Mouse (Mus musculus): ENCODE measurements around the gene Chsy1. TPM values are rescaled to one million over a fixed set of nuclear protein-coding genes. Genes with fewer than 3 reads are reported as not detected.

Chsy1 gene
- total RNA-seq, 2 experiments from 2014 or later, result 15.0 to 18.5 TPM

GRCm38 (mm10) chr7:66214477-66214876, 105.2 kb downstream of the Chsy1 start:
- no peak for DNase-seq

GRCm38 (mm10) chr7:66215911-66216310, 106.6 kb downstream of the Chsy1 start:
- no peak for DNase-seq

GRCm38 (mm10) chr7:66217011-66217410, 107.7 kb downstream of the Chsy1 start:
- DNase-seq, result no peak

- DNase-seq, result no peak
These were observed 108.3 kb downstream of the Chsy1 start for GRCm38 (mm10) chr7:66217531-66218094.

GRCm38 (mm10) chr7:66218193-66219014, 109.1 kb downstream of the Chsy1 start:
- DNase-seq, result peak in 1 of 2 experiments; percentile 37

- DNase-seq, result no peak
These were observed 109.9 kb downstream of the Chsy1 start for GRCm38 (mm10) chr7:66219028-66219793.

GRCm38 (mm10) chr7:66219794-66220227, 110.5 kb downstream of the Chsy1 start:
- peak in 1 of 2 experiments; percentile 7 for DNase-seq

- DNase-seq, result no peak
These were observed 113.3 kb downstream of the Chsy1 start for GRCm38 (mm10) chr7:66222621-66223091.

Other genes starting within 250 kb of the Chsy1 start
- 10 to 100 TPM; 19.6 to 20.5 TPM for gene Pcsk6, start 247.8 kb upstream of the Chsy1 start, total RNA-seq (2021)
- gene Gm45213, start 65.9 kb upstream of the Chsy1 start, total RNA-seq (2021), result not detected
- 10 to 100 TPM; 30.8 to 38.2 TPM for gene Snrpa1, start 50.5 kb upstream of the Chsy1 start, total RNA-seq (2021)
- gene Selenos, start 29.9 kb upstream of the Chsy1 start, total RNA-seq (2021), result 100 to 1,000 TPM; 110 to 117 TPM

Data from adrenal gland, postnatal 36 days (tissue).